Mouse (Mus musculus): ENCODE measurements around the gene Abcc6. TPM values are rescaled to one million over a fixed set of nuclear protein-coding genes. Genes with fewer than 3 reads are reported as not detected.

The Abcc6 gene
- total and polyA plus RNA-seq, 3 experiments = 0.14 TPM; not detected in 2

- H3K9ac ChIP-seq (ENCODE audit: low read depth, low read length) = no peak overlapping the region
- no peak for DNase-seq
- no peak overlapping the region for H3K27ac ChIP-seq
- 53% methylated on average over 6 of the region's 6 CpGs for WGBS
- TF ChIP-seq CTCF (IDR thresholded peaks at IDR 0.05) (no peak), POLR2A (IDR thresholded peaks at IDR 0.05; ENCODE audit: insufficient read depth, low read depth, low read length) (no peak), EP300 (IDR thresholded peaks at IDR 0.05; ENCODE audit: insufficient read depth, low read depth, low read length) (no peak)
- H3K4me1 ChIP-seq (ENCODE audit: control insufficient read depth, insufficient read depth, low read length) = no peaks in the 10 kb centered on the region
- H3K4me3 ChIP-seq = no peak overlapping the region
- no peaks in the 10 kb centered on the region for H3K79me2 ChIP-seq (replicated peaks; ENCODE audit: control insufficient read depth, insufficient read depth, low read length)
- no peaks in the 10 kb centered on the region for H3K36me3 ChIP-seq (ENCODE audit: control insufficient read depth, insufficient read depth, low read length)
- no peaks in the 10 kb centered on the region for H3K27me3 ChIP-seq (ENCODE audit: control insufficient read depth, insufficient read depth, low read length)
- intact Hi-C loops (cut with DNase I) = no loop called here
Measured at GRCm38 (mm10) chr7:45974512-45974911, 55.6 kb downstream of the Abcc6 start.

GRCm38 (mm10) chr7:45974103-45974502, 56.0 kb downstream of the Abcc6 start:
- WGBS = 34% methylated on average over 6 of the region's 6 CpGs

GRCm38 (mm10) chr7:45973271-45973687, 56.8 kb downstream of the Abcc6 start:
- Histone ChIP-seq H3K27ac (no peak overlapping the region), H3K4me3 (no peak overlapping the region), H3K36me3 (ENCODE audit: control insufficient read depth, insufficient read depth, low read length) (no peaks in the 10 kb centered on the region), H3K4me1 (ENCODE audit: control insufficient read depth, insufficient read depth, low read length) (no peaks in the 10 kb centered on the region), H3K79me2 (replicated peaks; ENCODE audit: control insufficient read depth, insufficient read depth, low read length) (no peaks in the 10 kb centered on the region), H3K27me3 (ENCODE audit: control insufficient read depth, insufficient read depth, low read length) (no peaks in the 10 kb centered on the region), H3K9ac (ENCODE audit: low read depth, low read length) (no peak overlapping the region)
- DNase-seq = no peak
- no peak for TF ChIP-seq CTCF (IDR thresholded peaks at IDR 0.05)
- TF ChIP-seq POLR2A (IDR thresholded peaks at IDR 0.05; ENCODE audit: insufficient read depth, low read depth, low read length) = no peak
- TF ChIP-seq EP300 (IDR thresholded peaks at IDR 0.05; ENCODE audit: insufficient read depth, low read depth, low read length) = no peak
- intact Hi-C loops (cut with DNase I) = no loop called here
- WGBS = 80% methylated on average over 6 of the region's 6 CpGs

More at GRCm38 (mm10) chr7:45974103-45974502, 56.0 kb downstream of the Abcc6 start:
- DNase-seq = no peak
- H3K27me3 ChIP-seq (ENCODE audit: control insufficient read depth, insufficient read depth, low read length) = no peaks in the 10 kb centered on the region
- TF ChIP-seq CTCF (IDR thresholded peaks at IDR 0.05) = no peak
- H3K79me2 ChIP-seq (replicated peaks; ENCODE audit: control insufficient read depth, insufficient read depth, low read length) = no peaks in the 10 kb centered on the region
- no peak overlapping the region for H3K9ac ChIP-seq (ENCODE audit: low read depth, low read length)
- intact Hi-C loops (cut with DNase I) = no loop called here
- H3K36me3 ChIP-seq (ENCODE audit: control insufficient read depth, insufficient read depth, low read length) = no peaks in the 10 kb centered on the region
- H3K4me1 ChIP-seq (ENCODE audit: control insufficient read depth, insufficient read depth, low read length) = no peaks in the 10 kb centered on the region
- H3K27ac ChIP-seq = no peak overlapping the region
- no peak overlapping the region for H3K4me3 ChIP-seq

DNA sequence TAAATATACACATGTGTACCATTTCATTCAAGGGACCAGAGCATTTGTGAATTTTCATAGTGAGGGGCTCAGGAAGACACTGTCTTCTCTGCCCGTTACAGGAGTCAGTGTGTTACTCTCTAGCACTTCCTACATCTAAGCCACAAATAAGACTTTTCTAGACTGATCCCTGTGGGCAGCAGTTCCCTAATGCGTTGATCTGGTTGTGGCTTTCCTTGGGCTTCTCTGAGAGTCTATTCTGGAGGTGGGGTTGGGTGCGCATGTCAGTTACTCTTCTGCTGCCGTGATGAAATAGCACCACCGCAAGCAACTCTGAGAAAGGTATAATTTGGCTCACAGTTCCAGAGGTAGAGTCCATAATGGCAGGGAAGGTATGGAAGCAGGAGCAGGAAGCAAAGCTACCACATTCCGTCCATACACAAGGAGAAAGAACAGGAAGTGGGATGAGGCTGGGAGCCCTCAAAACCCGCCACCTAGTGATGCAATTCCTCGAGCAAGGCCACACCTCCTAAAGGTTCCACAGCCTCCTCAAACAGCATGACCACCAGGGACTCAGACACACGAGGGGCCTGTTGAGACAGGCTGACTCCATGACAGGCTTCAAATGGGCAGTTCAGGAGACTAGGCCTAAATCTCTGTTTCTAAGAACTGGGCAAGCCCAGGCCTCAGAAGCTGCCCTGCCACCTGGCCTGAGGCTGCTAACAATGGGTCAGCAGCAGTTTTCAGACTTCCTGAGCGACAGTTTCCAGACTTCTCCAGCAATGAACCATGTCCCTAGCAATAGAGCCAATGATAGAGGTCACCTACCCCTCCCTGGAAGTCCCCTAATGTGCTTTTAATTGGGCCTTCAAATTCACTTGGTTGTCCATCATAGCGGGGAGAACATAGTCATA, 58.0 kb downstream of the Abcc6 start:
- Histone ChIP-seq H3K27me3 (ENCODE audit: control insufficient read depth, insufficient read depth, low read length) (0 out of 2 replicates have a peak, but pooled peaks cover 1% of the 10 kb centered on the region), H3K4me1 (ENCODE audit: control insufficient read depth, insufficient read depth, low read length) (no peaks in the 10 kb centered on the region), H3K9ac (ENCODE audit: low read depth, low read length) (no peak overlapping the region), H3K27ac (no peak overlapping the region), H3K36me3 (ENCODE audit: control insufficient read depth, insufficient read depth, low read length) (no peaks in the 10 kb centered on the region), H3K79me2 (replicated peaks; ENCODE audit: control insufficient read depth, insufficient read depth, low read length) (no peaks in the 10 kb centered on the region), H3K4me3 (no peak overlapping the region)
- DNase-seq = no peak
- intact Hi-C loops (cut with DNase I) = no loop called here
- WGBS = 74% methylated on average over 11 of the region's 11 CpGs
- TF ChIP-seq POLR2A (IDR thresholded peaks at IDR 0.05; ENCODE audit: insufficient read depth, low read depth, low read length) (no peak), EP300 (IDR thresholded peaks at IDR 0.05; ENCODE audit: insufficient read depth, low read depth, low read length) (no peak), CTCF (IDR thresholded peaks at IDR 0.05) (no peak)

DNA sequence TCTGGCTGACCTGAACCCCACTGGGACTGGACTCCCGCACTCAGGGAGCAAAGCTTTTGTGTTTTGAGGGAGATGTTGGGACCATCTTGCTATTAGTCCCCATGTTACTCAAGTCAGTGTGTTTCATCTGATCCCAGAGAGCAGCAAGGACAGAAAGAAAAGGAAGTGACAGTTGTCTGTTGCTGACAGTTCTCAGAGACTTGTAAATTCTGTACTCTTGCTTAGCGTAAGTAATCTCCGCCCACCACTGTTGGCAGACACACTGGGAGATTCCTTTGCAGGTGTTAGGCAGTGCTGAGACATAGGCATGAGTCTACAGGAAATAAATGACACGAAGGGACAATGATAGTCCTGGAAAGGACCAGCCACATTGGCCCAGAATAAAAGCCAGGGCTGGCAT, 73.5 kb downstream of the Abcc6 start:
- no peaks in the 10 kb centered on the region for H3K36me3 ChIP-seq (ENCODE audit: control insufficient read depth, insufficient read depth, low read length)
- H3K79me2 ChIP-seq (replicated peaks; ENCODE audit: control insufficient read depth, insufficient read depth, low read length) = no peaks in the 10 kb centered on the region
- no peak for TF ChIP-seq POLR2A (IDR thresholded peaks at IDR 0.05; ENCODE audit: insufficient read depth, low read depth, low read length)
- no peak for TF ChIP-seq EP300 (IDR thresholded peaks at IDR 0.05; ENCODE audit: insufficient read depth, low read depth, low read length)
- TF ChIP-seq CTCF (IDR thresholded peaks at IDR 0.05) = no peak
- WGBS = 39% methylated on average over 4 of the region's 4 CpGs
- no peaks in the 10 kb centered on the region for H3K4me1 ChIP-seq (ENCODE audit: control insufficient read depth, insufficient read depth, low read length)
- no peak for DNase-seq
- H3K27ac ChIP-seq = no peak overlapping the region
- H3K4me3 ChIP-seq = no peak overlapping the region
- no peaks in the 10 kb centered on the region for H3K27me3 ChIP-seq (ENCODE audit: control insufficient read depth, insufficient read depth, low read length)
- intact Hi-C loops (cut with DNase I) = no loop called here
- no peak overlapping the region for H3K9ac ChIP-seq (ENCODE audit: low read depth, low read length)

- TF ChIP-seq CTCF (IDR thresholded peaks at IDR 0.05) (no peak), POLR2A (IDR thresholded peaks at IDR 0.05; ENCODE audit: insufficient read depth, low read depth, low read length) (no peak), EP300 (IDR thresholded peaks at IDR 0.05; ENCODE audit: insufficient read depth, low read depth, low read length) (no peak)
- no peaks in the 10 kb centered on the region for H3K36me3 ChIP-seq (ENCODE audit: control insufficient read depth, insufficient read depth, low read length)
- 57% methylated on average over 4 of the region's 4 CpGs for WGBS
- no peak overlapping the region for H3K4me3 ChIP-seq
- H3K27me3 ChIP-seq (ENCODE audit: control insufficient read depth, insufficient read depth, low read length) = no peaks in the 10 kb centered on the region
- H3K27ac ChIP-seq = no peak overlapping the region
- intact Hi-C loops (cut with DNase I) = no loop called here
- H3K9ac ChIP-seq (ENCODE audit: low read depth, low read length) = no peak overlapping the region
- DNase-seq = no peak
- H3K79me2 ChIP-seq (replicated peaks; ENCODE audit: control insufficient read depth, insufficient read depth, low read length) = no peaks in the 10 kb centered on the region
- no peaks in the 10 kb centered on the region for H3K4me1 ChIP-seq (ENCODE audit: control insufficient read depth, insufficient read depth, low read length)
Measured at GRCm38 (mm10) chr7:45949061-45949460, 81.0 kb downstream of the Abcc6 start.
